Mouse (Mus musculus) cerebellum, adult 2 months (tissue): ENCODE data around the gene Dok7.

Experiments used
- CTCF ChIP-seq: fragments of 200-500 bp; IDR thresholded peaks from 2 replicates; pipeline ENCODE4 v1.5.1; 2011; ENCODE audit warnings: low read depth, mild to moderate bottlenecking, control low read depth, low read length, moderate library complexity, borderline replicate concordance; ENCODE audit not compliant: insufficient read depth
- POLR2A ChIP-seq: fragments of 200-500 bp; IDR thresholded peaks from 2 replicates; pipeline ENCODE4 v1.6.1; 2011; ENCODE audit warnings: low read length, control low read depth, borderline replicate concordance; ENCODE audit not compliant: insufficient read depth

DNA sequence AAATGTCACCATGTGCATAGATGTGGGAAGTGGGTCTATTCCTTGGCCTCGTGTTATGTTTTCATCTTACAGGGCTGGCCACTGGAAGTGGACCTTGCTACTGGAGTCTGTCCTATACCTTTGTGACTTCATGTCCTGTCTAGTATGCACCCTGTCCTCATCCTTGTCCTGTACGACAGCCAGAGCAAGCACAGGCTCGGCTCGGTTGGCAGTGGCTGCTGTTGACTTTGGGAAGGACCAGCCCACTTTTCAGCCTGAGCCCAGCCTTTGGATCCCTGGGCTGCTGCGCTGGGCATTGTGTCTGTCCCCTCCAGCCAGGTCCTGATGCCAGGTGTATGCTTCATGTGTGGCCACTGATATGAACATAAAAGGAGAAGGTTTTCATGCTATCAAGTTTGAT lies 45.9 kb upstream of the Dok7 start:
- TF ChIP-seq POLR2A, result no peak
- no peak for TF ChIP-seq CTCF
